Mouse (Mus musculus) activated CD4-positive, CD25-positive, alpha-beta regulatory T cell, adult 4 months (primary cell): ENCODE data around the gene Lrrc2. TPM values are rescaled to one million over a fixed set of nuclear protein-coding genes. Genes with fewer than 3 reads are reported as not detected.

ENCODE experiments used
- ATAC-seq: one replicate; pipeline ENCODE4 v1.8.0; 2017
- polyA plus RNA-seq, 2 experiments: library from polyadenylated mRNA; unstranded; fragments of 100-300 nt; shearing (Covaris generic); gene quantifications; one replicate each; pipeline ENCODE4 v1.2.1; 2017

The Lrrc2 gene
- polyA plus RNA-seq, 2 experiments from 2014 or later, result 0.13 to 0.58 TPM

DNA sequence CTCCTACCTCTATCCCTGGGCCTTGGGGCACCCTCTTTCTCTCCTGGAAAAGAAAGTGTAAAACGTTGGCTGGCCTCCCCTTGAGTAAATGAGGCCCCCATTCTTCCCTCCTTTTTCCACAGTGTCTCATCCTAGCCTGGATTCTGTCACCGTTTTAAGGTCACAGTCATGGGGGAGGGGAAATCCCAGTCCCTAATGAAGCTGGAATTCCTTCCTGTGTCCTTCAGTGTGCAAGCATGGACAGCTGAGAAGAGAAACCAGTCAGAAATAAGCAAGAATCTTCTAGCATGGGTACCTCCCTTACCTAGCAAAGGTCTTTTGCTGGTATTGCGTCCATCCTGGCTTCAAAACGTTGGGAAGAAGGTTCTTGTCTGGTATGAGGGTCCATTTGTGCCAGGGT is 37.8 kb downstream of the Lrrc2 start:
- no peak for ATAC-seq

DNA sequence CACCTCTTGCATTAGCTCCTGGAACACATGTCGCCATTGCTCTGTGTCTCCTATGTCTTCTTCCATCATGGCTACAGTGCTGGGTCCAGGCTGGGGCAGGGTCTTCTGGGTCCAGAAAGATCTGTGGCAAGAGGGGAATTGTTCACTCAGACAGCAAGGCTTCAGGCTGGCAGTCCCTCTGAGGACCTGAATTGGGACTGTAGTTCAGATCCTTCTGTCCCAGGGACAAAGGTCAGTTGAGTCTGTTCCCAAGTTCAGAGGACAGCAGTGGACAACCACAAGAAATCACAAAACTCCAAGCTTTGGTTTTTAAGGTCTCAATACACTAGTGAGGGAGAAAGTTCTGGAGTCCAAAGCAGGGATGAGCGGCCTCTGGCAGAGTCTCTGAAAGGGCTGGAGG is 38.2 kb downstream of the Lrrc2 start:
- ATAC-seq, result no peak

DNA sequence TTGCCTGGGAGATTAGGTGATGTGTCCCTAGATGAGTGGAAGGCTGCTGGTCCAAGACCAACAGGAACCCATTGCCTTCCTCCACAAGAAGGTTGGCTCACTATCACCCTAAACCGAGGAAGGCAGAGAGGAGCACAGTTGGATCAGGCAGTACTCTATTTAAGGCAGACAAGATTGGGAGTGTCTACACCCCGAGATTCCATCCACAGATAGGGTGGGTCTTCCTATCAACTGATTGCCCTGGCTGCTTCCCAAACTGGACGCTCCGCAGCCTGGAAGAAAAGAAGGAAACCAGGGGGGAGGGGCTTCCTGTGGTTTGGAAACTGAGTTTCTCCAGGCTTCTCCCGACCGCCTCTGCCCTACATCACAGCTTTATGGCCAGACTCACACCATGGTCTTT is 38.9 kb downstream of the Lrrc2 start, which contains the start of gene Rtp3:
Gene Rtp3, minus strand, starts transcription at position 380 of the 400 bp plus-strand sequence.
- no peak for ATAC-seq

DNA sequence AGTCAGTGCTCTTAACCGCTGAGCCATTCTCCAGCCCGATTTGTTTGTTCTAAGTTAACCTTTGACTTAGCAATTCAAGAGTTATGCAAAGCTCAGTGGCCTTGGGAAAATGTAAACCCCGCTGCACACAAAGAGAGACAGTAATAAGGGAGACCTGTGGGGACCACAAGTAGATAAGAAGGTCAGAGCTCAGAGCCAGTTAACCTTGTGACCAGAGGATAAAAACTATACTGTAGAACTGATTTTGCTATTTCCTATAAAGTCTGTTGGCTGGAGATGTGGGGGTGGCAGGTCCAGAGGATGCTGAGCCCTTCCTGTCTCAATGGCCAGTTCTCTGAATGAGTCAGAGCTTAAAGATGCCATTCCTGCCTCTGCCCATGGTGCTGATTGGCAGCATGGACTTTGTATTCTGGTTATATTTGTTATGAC is 42.0 kb downstream of the Lrrc2 start:
- no peak for ATAC-seq

DNA sequence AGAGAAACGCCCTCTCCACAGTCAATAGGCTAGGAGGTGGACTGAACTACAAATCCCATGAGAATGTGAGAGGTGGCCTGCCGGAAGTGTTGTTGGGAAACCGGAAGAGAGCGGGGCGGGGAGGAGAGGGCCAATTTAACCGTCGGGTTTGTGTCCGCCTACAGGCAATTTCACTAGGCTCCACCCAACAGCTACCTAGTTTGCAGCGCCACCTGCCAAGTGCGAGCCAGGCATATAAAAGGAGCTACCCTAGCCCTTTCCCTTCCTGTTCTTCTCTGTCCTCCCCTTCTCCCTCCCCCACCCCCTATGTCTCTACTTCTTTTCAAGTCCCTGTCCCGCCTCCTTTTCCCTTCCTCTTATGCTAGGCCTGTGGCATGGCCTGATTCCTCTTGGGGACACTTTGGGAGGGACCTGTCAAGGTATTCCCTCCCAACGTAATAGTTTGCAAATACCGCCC is 43.4 kb downstream of the Lrrc2 start:
- ATAC-seq, result peak; percentile 91

DNA sequence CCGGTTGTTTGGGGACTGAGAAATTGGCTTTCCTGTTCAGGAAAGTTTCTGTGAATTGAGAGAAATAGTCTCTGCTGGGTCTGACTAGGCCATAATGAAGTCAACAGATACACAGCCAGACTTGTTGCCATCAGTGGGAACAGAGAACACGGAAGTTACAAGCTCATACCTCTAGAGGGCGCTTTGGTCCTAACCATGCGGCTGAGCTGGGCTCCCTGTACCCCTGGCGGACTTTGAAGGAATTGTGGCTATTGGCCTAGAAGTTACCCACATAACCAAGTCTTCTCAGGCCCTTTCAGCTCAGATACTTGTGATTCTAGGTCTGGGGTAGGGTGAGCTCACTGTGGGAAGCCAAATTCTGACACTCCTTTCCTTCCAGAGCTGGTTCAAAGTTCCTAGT is 45.9 kb downstream of the Lrrc2 start:
- ATAC-seq, result peak; percentile 73

GRCm38 (mm10) chr9:110999056-110999455 is 47.7 kb downstream of the Lrrc2 start:
- no peak for ATAC-seq

DNA sequence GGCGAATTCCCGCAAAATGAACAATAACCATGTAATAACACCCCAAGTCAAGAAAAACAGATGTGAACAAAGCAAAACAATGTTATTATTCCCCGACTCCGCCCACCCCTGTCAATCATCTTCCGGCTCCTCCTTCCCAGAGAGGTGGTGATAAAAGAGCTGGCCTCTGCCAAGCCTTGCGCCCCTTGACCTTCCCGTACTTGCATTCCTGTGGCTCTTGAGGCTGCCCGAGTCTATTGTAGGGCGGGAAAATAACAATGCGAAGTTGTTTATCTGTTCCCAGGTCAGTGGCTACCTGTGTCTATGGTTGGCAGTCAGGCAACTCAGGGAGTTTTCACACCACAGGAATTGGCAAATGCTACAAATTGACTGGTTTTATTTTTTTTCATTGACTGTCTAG is 48.5 kb downstream of the Lrrc2 start:
- no peak for ATAC-seq

- ATAC-seq, result peak; percentile 20
Measured at GRCm38 (mm10) chr9:111001621-111002020, 50.3 kb downstream of the Lrrc2 start.

GRCm38 (mm10) chr9:111003279-111003678 is 51.9 kb downstream of the Lrrc2 start:
- peak; percentile 67 for ATAC-seq

GRCm38 (mm10) chr9:111006544-111006943 is 55.2 kb downstream of the Lrrc2 start:
- no peak for ATAC-seq

DNA sequence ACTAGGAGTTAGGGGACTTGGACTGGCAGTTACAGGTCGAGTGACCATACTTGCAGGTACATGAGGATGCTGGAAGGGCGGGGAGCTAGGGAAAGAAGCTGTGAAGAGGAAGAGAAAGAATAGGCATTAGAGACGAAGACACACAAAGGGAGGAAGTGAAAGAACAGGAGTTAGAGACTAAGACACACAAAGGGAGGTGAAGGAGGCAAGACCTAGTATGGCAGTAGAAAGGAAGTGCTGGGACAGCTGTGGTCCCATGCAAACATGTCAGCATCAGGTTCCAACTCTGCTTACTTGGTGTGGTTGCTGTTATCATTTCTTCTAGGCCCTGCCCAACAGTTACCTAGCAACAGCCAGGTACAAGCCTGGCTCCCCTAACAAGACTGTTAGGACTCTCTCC is 58.4 kb downstream of the Lrrc2 start:
- ATAC-seq, result no peak

GRCm38 (mm10) chr9:111011550-111011949 is 60.2 kb downstream of the Lrrc2 start:
- ATAC-seq, result no peak

DNA sequence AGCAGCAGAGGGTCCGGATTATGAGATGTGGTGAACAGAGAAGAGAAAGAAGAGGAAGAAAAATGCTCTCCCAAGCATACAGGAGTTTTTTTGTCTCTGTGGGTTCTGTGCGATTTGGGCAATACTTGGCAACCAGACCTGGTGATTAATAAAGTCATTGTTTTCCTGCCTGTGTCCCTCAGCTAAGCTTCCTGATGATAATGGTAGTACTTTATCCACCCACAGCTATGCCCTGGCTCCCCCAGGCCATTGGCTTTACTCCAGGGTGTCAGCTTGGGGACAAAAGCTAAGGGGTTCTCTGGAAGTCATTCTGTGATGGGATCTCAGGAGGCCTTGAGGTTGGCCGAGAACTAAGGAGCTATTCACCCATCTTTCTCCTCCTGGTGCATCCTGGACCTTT is 60.7 kb downstream of the Lrrc2 start:
- no peak for ATAC-seq

DNA sequence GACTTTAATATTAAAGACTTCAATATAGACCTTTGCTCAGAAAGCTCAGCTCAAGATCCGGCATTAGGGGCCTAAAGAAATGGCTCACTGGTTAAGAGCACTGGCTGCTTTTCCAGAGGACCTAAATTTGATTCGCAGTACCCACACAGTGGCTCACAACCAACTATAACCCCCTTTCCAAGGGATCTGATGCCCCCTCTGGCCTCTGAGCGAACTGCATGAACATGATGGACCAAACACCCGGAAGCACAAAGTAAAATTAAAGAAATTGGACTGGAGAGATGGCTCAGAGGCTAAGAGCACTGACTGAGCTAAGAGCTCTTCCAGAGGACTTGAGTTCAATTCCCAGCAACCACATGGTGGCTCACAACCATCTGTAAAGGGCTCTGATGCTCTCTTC is 64.3 kb downstream of the Lrrc2 start:
- ATAC-seq, result no peak

DNA sequence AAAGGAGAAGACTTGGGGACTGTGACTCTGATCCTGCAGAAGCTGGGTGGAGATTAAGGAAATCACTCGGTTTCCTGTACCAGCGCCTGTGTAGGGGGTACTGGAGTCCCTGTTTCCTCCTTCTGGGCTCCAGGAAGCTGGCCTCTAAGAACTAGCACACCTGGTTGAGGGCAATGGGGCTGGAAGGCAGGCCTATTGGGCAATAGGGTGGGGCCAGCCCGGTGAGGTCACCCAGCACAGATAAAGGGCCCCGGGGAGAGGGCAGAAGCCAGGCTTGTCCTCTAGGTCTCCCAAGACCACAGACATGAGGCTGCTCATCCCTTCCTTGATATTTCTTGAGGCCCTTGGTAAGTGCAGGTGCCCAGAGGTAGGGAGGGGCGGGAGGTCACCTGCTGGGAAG is 67.7 kb downstream of the Lrrc2 start, which contains the start of gene Ltf:
Gene Ltf, plus strand, starts transcription at position 250 of the 400 bp plus-strand sequence.
- ATAC-seq, result no peak

- ATAC-seq, result no peak
Measured at GRCm38 (mm10) chr9:111026791-111027190, 75.4 kb downstream of the Lrrc2 start.

Other genes starting within 250 kb of the Lrrc2 start
- not detected for gene Myl3, start 209.7 kb upstream of the Lrrc2 start, polyA plus RNA-seq
- gene Pth1r, start 204.4 kb upstream of the Lrrc2 start, polyA plus RNA-seq, result not detected
- gene Prss42, start 153.4 kb upstream of the Lrrc2 start, polyA plus RNA-seq, result not detected
- gene Prss44, start 137.6 kb upstream of the Lrrc2 start, polyA plus RNA-seq, result under 1 TPM in 1 of 2 experiments, not detected in 1; 0.37 TPM
- not detected for gene Prss43, start 124.9 kb upstream of the Lrrc2 start, polyA plus RNA-seq
- gene Prss45, start 117.0 kb upstream of the Lrrc2 start, polyA plus RNA-seq, result not detected
- not detected for gene Prss46, start 107.0 kb upstream of the Lrrc2 start, polyA plus RNA-seq
- gene Prss50, start 93.6 kb upstream of the Lrrc2 start, polyA plus RNA-seq, result not detected
- 10 to 100 TPM in 1 of 2 experiments, 1 to 10 TPM in 1; 9.8 to 10.3 TPM for gene Als2cl, start 71.7 kb upstream of the Lrrc2 start, polyA plus RNA-seq
- gene Tmie, start 71.4 kb upstream of the Lrrc2 start, polyA plus RNA-seq, result 1 to 10 TPM in 1 of 2 experiments, under 1 TPM in 1; 0.90 to 2.2 TPM
- gene Fam240a, start 34.7 kb upstream of the Lrrc2 start, polyA plus RNA-seq, result under 1 TPM in 1 of 2 experiments, not detected in 1; 0.95 TPM
- 1 to 10 TPM; 2.2 TPM for gene Tdgf1, start 5.4 kb upstream of the Lrrc2 start, polyA plus RNA-seq
- gene Rtp3, start 39.0 kb downstream of the Lrrc2 start, polyA plus RNA-seq, result not detected
- not detected for gene Ltf, start 67.7 kb downstream of the Lrrc2 start, polyA plus RNA-seq
- gene Ccrl2, start 106.0 kb downstream of the Lrrc2 start, polyA plus RNA-seq, result 10 to 100 TPM; 17.6 to 21.9 TPM
- gene Lrrfip2, start 166.0 kb downstream of the Lrrc2 start, polyA plus RNA-seq, result 10 to 100 TPM in 1 of 2 experiments, 1 to 10 TPM in 1; 8.3 to 12.2 TPM